Mouse (Mus musculus): ENCODE measurements around the gene Nppb. TPM values are rescaled to one million over a fixed set of nuclear protein-coding genes. Genes with fewer than 3 reads are reported as not detected.

Gene Nppb
- polyA plus RNA-seq (2012; rRNA removed): 0.26 TPM in 1 of 2 replicates, not detected in the other

GRCm38 (mm10) chr4:147985205-147986132 lies at the start of gene Nppb:
TSS of gene Nppb (plus strand) at chr4:147985788.

GRCm38 (mm10) chr4:147936331-147936954 lies 49.1 kb upstream of the Nppb start, which contains the start of gene Plod1:
TSS of gene Plod1 (minus strand) at chr4:147936767.

GRCm38 (mm10) chr4:147940576-147941044 lies 45.0 kb upstream of the Nppb start, which contains the start of gene 2510039O18Rik:
TSS of gene 2510039O18Rik (plus strand) at chr4:147940895.

DNA sequence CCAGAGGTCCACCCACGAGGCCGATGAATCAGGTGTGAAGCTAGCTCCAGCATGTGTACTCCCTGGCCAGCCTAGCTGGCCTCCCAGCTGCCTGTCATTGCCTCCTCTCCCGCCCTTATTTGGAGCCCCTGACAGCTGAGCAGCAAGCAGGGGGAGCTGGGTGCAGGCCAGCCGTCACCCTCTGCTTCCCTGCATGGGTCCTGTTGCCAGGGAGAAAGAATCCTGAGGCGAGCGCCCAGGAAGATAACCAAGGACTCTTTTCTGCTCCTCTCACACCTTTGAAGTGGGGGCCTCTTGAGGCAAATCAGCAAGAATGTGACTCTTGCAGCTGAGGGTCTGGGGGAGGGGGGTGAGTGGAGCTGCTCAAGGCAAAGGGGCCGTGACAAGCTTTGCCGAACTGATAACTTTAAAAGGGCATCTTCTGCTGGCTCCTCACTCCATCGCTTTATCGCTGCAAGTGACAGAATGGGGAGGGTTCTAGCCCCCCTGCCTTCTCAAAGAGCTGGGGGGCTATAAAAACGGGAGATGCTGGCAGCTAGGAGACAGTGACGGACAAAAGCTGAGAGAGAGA lies 14.7 kb downstream of the Nppb start, which contains the start of gene Nppa:
Gene Nppa, plus strand, starts transcription at position 521 of the 571 bp plus-strand sequence.

Other genes with a start within 250 kb of the Nppb start
- gene Zfp984, start 176.0 kb upstream of the Nppb start, polyA plus RNA-seq (2012; rRNA removed): 3.5 and 3.6 TPM in 2 replicates
- 7.0 and 8.1 TPM in 2 replicates for gene Zfp933, start 137.4 kb upstream of the Nppb start, polyA plus RNA-seq (2012; rRNA removed)
- 108 and 125 TPM in 2 replicates for gene Miip, start 117.0 kb upstream of the Nppb start, polyA plus RNA-seq (2012; rRNA removed)
- 10.0 and 11.1 TPM in 2 replicates for gene Fv1, start 116.8 kb upstream of the Nppb start, polyA plus RNA-seq (2012; rRNA removed)
- gene Mfn2, start 81.1 kb upstream of the Nppb start, polyA plus RNA-seq (2012; rRNA removed): 58.3 and 58.5 TPM in 2 replicates
- 19.6 and 37.3 TPM in 2 replicates for gene Plod1, start 49.0 kb upstream of the Nppb start, polyA plus RNA-seq (2012; rRNA removed)
- 49.3 and 49.4 TPM in 2 replicates for gene 2510039O18Rik, start 44.9 kb upstream of the Nppb start, polyA plus RNA-seq (2012; rRNA removed)
- 0.65 and 1.1 TPM in 2 replicates for gene Nppa, start 14.9 kb downstream of the Nppb start, polyA plus RNA-seq (2012; rRNA removed)
- gene Clcn6, start 53.0 kb downstream of the Nppb start, polyA plus RNA-seq (2012; rRNA removed): 51.6 and 54.5 TPM in 2 replicates
- gene Mthfr, start 53.3 kb downstream of the Nppb start, polyA plus RNA-seq (2012; rRNA removed): 37.8 and 38.4 TPM in 2 replicates
- gene Agtrap, start 102.2 kb downstream of the Nppb start, polyA plus RNA-seq (2012; rRNA removed): 5.5 and 6.7 TPM in 2 replicates
- gene Mad2l2, start 144.6 kb downstream of the Nppb start, polyA plus RNA-seq (2012; rRNA removed): 116 and 129 TPM in 2 replicates
- gene Draxin, start 144.9 kb downstream of the Nppb start, polyA plus RNA-seq (2012; rRNA removed): 48.5 and 59.7 TPM in 2 replicates
- gene Fbxo6, start 166.4 kb downstream of the Nppb start, polyA plus RNA-seq (2012; rRNA removed): 18.0 and 20.3 TPM in 2 replicates
- gene Fbxo44, start 174.7 kb downstream of the Nppb start, polyA plus RNA-seq (2012; rRNA removed): 112 and 121 TPM in 2 replicates
- gene Fbxo2, start 174.8 kb downstream of the Nppb start, polyA plus RNA-seq (2012; rRNA removed): 4.2 and 8.8 TPM in 2 replicates